Mouse (Mus musculus): ENCODE measurements around the gene Inpp5b. TPM values are rescaled to one million over a fixed set of nuclear protein-coding genes. Genes with fewer than 3 reads are reported as not detected.
A peak's percentile ranks its signal among the peaks of the same experiment; 100 is the strongest.

The Inpp5b gene
- polyA plus RNA-seq, 1 experiment from 2014 or later: 22.4 TPM

GRCm38 (mm10) chr4:124843493-124843892, 101.8 kb downstream of the Inpp5b start:
- no peaks in the 10 kb centered on the region for H3K27me3 ChIP-seq (replicated peaks; ENCODE audit: control insufficient read depth, insufficient read depth, low read length)
- H3K9me3 ChIP-seq (ENCODE audit: control insufficient read depth): no peaks in the 10 kb centered on the region
- no peak overlapping the region for H3K9ac ChIP-seq (ENCODE audit: low read depth, low read length)
- WGBS: 59% methylated on average over 11 of the region's 11 CpGs
- no peak overlapping the region for H3K27ac ChIP-seq (ENCODE audit: low read depth, low read length)
- TF ChIP-seq CTCF (IDR thresholded peaks at IDR 0.05; ENCODE audit: low read depth): peak; percentile 94
- peaks cover 38% of the 10 kb centered on the region for H3K36me3 ChIP-seq (ENCODE audit: control insufficient read depth, insufficient read depth)
- H3K4me1 ChIP-seq (replicated peaks; ENCODE audit: control insufficient read depth, insufficient read depth, low read length): no peaks in the 10 kb centered on the region
- H3K4me2 ChIP-seq (replicated peaks; ENCODE audit: low read depth): no peak overlapping the region
- no peak overlapping the region for H3K4me3 ChIP-seq (ENCODE audit: low read depth, low read length)
- peak; percentile 58; the same call in 1 of the 2 replicates for ATAC-seq

GRCm38 (mm10) chr4:124847573-124847972, 105.9 kb downstream of the Inpp5b start:
- no peaks in the 10 kb centered on the region; the same call in none of the 2 replicates for H3K4me1 ChIP-seq (replicated peaks; ENCODE audit: control insufficient read depth, insufficient read depth, low read length)
- no peak overlapping the region for H3K27ac ChIP-seq (ENCODE audit: low read depth, low read length)
- no peaks in the 10 kb centered on the region for H3K27me3 ChIP-seq (replicated peaks; ENCODE audit: control insufficient read depth, insufficient read depth, low read length)
- H3K9me3 ChIP-seq (ENCODE audit: control insufficient read depth): no peaks in the 10 kb centered on the region
- WGBS: 11% methylated on average over 8 of the region's 8 CpGs
- H3K36me3 ChIP-seq (ENCODE audit: control insufficient read depth, insufficient read depth): peaks cover 20% of the 10 kb centered on the region; the same call in 1 of the 2 replicates
- no peak overlapping the region; the same call in 1 of the 2 replicates for H3K9ac ChIP-seq (ENCODE audit: low read depth, low read length)
- ATAC-seq: no peak
- peak; percentile 95 for TF ChIP-seq CTCF (IDR thresholded peaks at IDR 0.05; ENCODE audit: low read depth)
- no peak overlapping the region for H3K4me2 ChIP-seq (replicated peaks; ENCODE audit: low read depth)
- no peak overlapping the region for H3K4me3 ChIP-seq (ENCODE audit: low read depth, low read length)

- Histone ChIP-seq H3K9me3 (ENCODE audit: control insufficient read depth) (no peaks in the 10 kb centered on the region), H3K9ac (ENCODE audit: low read depth, low read length) (peak overlapping the region; percentile 94), H3K27me3 (replicated peaks; ENCODE audit: control insufficient read depth, insufficient read depth, low read length) (no peaks in the 10 kb centered on the region), H3K4me2 (replicated peaks; ENCODE audit: low read depth) (peak overlapping the region; percentile 96), H3K36me3 (ENCODE audit: control insufficient read depth, insufficient read depth) (peaks cover 24% of the 10 kb centered on the region; the same call in 1 of the 2 replicates), H3K27ac (ENCODE audit: low read depth, low read length) (peak overlapping the region; percentile 96), H3K4me1 (replicated peaks; ENCODE audit: control insufficient read depth, insufficient read depth, low read length) (no peaks in the 10 kb centered on the region; the same call in none of the 2 replicates), H3K4me3 (ENCODE audit: low read depth, low read length) (peak overlapping the region; percentile 93)
- TF ChIP-seq CTCF (IDR thresholded peaks at IDR 0.05; ENCODE audit: low read depth): no peak
- no peak for ATAC-seq
- WGBS: 4% methylated on average over 23 of the region's 24 CpGs
These were observed 108.1 kb downstream of the Inpp5b start for GRCm38 (mm10) chr4:124849631-124850260.

GRCm38 (mm10) chr4:124850261-124850913, 108.7 kb downstream of the Inpp5b start, which contains the start of gene Yrdc:
Gene Yrdc (plus strand): TSS chr4:124850679.
- H3K9me3 ChIP-seq (ENCODE audit: control insufficient read depth): no peaks in the 10 kb centered on the region
- peak within 1 kb of the TSS; percentile 94 for H3K9ac ChIP-seq (ENCODE audit: low read depth, low read length)
- peaks cover 22% of the 10 kb centered on the region for H3K36me3 ChIP-seq (ENCODE audit: control insufficient read depth, insufficient read depth)
- under 1% methylated on average over 62 of the region's 90 CpGs for whole genome bisulfite sequencing
- H3K4me3 ChIP-seq (ENCODE audit: low read depth, low read length): peak within 1 kb of the TSS; percentile 93
- no peaks in the 10 kb centered on the region for H3K27me3 ChIP-seq (replicated peaks; ENCODE audit: control insufficient read depth, insufficient read depth, low read length)
- peak within 1 kb of the TSS; percentile 96 for H3K4me2 ChIP-seq (replicated peaks; ENCODE audit: low read depth)
- peak; percentile 58 for TF ChIP-seq CTCF (IDR thresholded peaks at IDR 0.05; ENCODE audit: low read depth)
- peak; percentile 96 for ATAC-seq
- H3K27ac ChIP-seq (ENCODE audit: low read depth, low read length): peak within 1 kb of the TSS; percentile 96
- H3K4me1 ChIP-seq (replicated peaks; ENCODE audit: control insufficient read depth, insufficient read depth, low read length): no peaks in the 10 kb centered on the region; the same call in none of the 2 replicates

MicroRNAs encoded within 50 kb of the gene (microRNA counts, 519-probe panel; counts per million panel counts)
- not detected for microRNA mmu-miR-697
- microRNA mmu-miR-698: not detected

Small RNAs within 50 kb of the gene (microRNA-seq; reads per million reads assigned to microRNA genes)
- gene Gm24721: not detected
- gene Mir697: not detected
- not detected for gene Mir698

Other genes with a start within 250 kb of the Inpp5b start
- not detected in 2 replicates for gene 3100002H09Rik, start 131.0 kb upstream of the Inpp5b start, polyA plus RNA-seq (2015; fragmentation: Nextera tagmentation; extraction: Ambion mirVana)
- 0.08 TPM in 1 of 2 replicates, not detected in the other for gene Pou3f1, start 85.0 kb upstream of the Inpp5b start, polyA plus RNA-seq (2015; fragmentation: Nextera tagmentation; extraction: Ambion mirVana)
- 29.6 and 32.3 TPM in 2 replicates for gene Utp11, start 48.2 kb upstream of the Inpp5b start, polyA plus RNA-seq (2015; fragmentation: Nextera tagmentation; extraction: Ambion mirVana)
- 3.8 TPM in 2 replicates for gene Fhl3, start 41.1 kb upstream of the Inpp5b start, polyA plus RNA-seq (2015; fragmentation: Nextera tagmentation; extraction: Ambion mirVana)
- 45.3 and 45.7 TPM in 2 replicates for gene Sf3a3, start 27.1 kb upstream of the Inpp5b start, polyA plus RNA-seq (2015; fragmentation: Nextera tagmentation; extraction: Ambion mirVana)
- gene Mtf1, start 60.3 kb downstream of the Inpp5b start, polyA plus RNA-seq (2015; fragmentation: Nextera tagmentation; extraction: Ambion mirVana): 10.4 and 11.5 TPM in 2 replicates
- 19.9 and 22.7 TPM in 2 replicates for gene Yrdc, start 108.8 kb downstream of the Inpp5b start, polyA plus RNA-seq (2015; fragmentation: Nextera tagmentation; extraction: Ambion mirVana)
- 58.8 and 59.4 TPM in 2 replicates for gene 1110065P20Rik, start 109.3 kb downstream of the Inpp5b start, polyA plus RNA-seq (2015; fragmentation: Nextera tagmentation; extraction: Ambion mirVana)
- gene Maneal, start 120.3 kb downstream of the Inpp5b start, polyA plus RNA-seq (2015; fragmentation: Nextera tagmentation; extraction: Ambion mirVana): 0.17 and 0.24 TPM in 2 replicates
- gene Epha10, start 139.0 kb downstream of the Inpp5b start, polyA plus RNA-seq (2015; fragmentation: Nextera tagmentation; extraction: Ambion mirVana): 0.03 and 0.04 TPM in 2 replicates
- 4.3 and 4.7 TPM in 2 replicates for gene 9930104L06Rik, start 195.2 kb downstream of the Inpp5b start, polyA plus RNA-seq (2015; fragmentation: Nextera tagmentation; extraction: Ambion mirVana)
- gene Cdca8, start 197.5 kb downstream of the Inpp5b start, polyA plus RNA-seq (2015; fragmentation: Nextera tagmentation; extraction: Ambion mirVana): 26.3 and 28.1 TPM in 2 replicates
- 5.5 and 5.7 TPM in 2 replicates for gene Rspo1, start 244.6 kb downstream of the Inpp5b start, polyA plus RNA-seq (2015; fragmentation: Nextera tagmentation; extraction: Ambion mirVana)

All from intestine, postnatal 0 days (tissue).